Mouse (Mus musculus): Measurements from ENCODE around the gene Slain1.

DNA sequence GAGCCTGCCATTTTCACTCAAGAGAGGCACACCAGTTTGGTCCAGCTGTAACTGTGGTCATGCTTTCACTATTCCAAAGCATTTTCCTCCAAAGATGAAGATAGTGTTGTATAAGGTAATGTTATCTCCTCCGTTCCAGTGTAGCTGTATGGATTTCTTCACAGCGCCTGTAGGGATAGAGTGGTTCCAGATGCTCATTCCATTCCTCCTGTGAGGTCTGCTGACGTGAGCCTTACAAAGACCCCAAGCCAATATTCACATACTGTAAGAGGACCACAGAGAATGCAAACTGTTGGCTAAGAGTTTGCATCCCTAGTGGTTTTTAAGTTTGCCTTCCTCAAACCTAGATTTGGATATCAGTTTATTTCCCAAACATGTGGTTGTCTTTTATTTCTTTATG is 45.6 kb downstream of the Slain1 start:
- TF ChIP-seq CTCF (IDR thresholded peaks at IDR 0.05; ENCODE audit: low read depth) (no peak), EP300 (IDR thresholded peaks at IDR 0.05; ENCODE audit: low read depth) (no peak)
